In genomic region chr13:46888150-46888683, GRCm38 (mm10) we compare ENCODE assay signal across 11 mouse cellular contexts. TPM values are rescaled to one million over a fixed set of nuclear protein-coding genes. Genes with fewer than 3 reads are reported as not detected.
DNase-seq lines count a peak whose midpoint lies in the region; ATAC-seq and TF ChIP-seq lines count a peak whose summit lies in the region.
"Had no signal": no experiment of that assay in that cellular context is flagged by ENCODE, and none has a peak within 500 bp of the region (broad histone marks: within the 10 kb centered on the region; RNA-seq: fewer than 3 reads in every experiment).

No protein-coding gene starts in this region.

- peaks cover 70% of the 10 kb centered on the region for H3K4me1 ChIP-seq in heart, postnatal 0 days (ENCODE audit: control insufficient read depth, insufficient read depth)
- peaks cover 33% of the 10 kb centered on the region for H3K4me1 ChIP-seq in lung, embryonic 14.5 days (ENCODE audit: insufficient read depth)

- DNase-seq in heart, postnatal 0 days (ENCODE audit: low spot score): peak; percentile 38
- DNase-seq in heart, postnatal 36 days: no peak
- DNase-seq in lung, embryonic 14.5 days: peak; percentile 82
- DNase-seq in lung, postnatal 36 days: no peak
- peak; percentile 37 for DNase-seq in adipocyte (ENCODE audit: low spot score)
- peak; percentile 42 for DNase-seq in brain, adult 2 months (ENCODE audit: low read depth, low spot score)
- DNase-seq: cerebellum, adult 18-20 months; kidney, postnatal 10 days; right cerebral cortex, postnatal 25 days had no signal

- H3K4me3 ChIP-seq in heart, postnatal 0 days (ENCODE audit: low read depth, low read length): no peak overlapping the region
- H3K4me3 ChIP-seq in lung, embryonic 14.5 days (ENCODE audit: low read depth, low read length): no peak overlapping the region

- peak overlapping the region; percentile 20; the same call in 1 of the 2 replicates for H3K9ac ChIP-seq in heart, postnatal 0 days (replicated peaks; ENCODE audit: low read depth, low read length)
- H3K9ac ChIP-seq in lung, embryonic 14.5 days: no peak overlapping the region
- H3K9ac ChIP-seq: liver, embryonic 14.5 days had no signal

- H3K4me2 ChIP-seq in heart, postnatal 0 days (ENCODE audit: low read depth, low read length): peak overlapping the region; percentile 6; the same call in 1 of the 2 replicates
- no peak overlapping the region for H3K4me2 ChIP-seq in lung, embryonic 14.5 days

- TF ChIP-seq CTCF in heart, postnatal 0 days (IDR thresholded peaks at IDR 0.05; ENCODE audit: low read depth): no peak
- TF ChIP-seq CTCF in lung, embryonic 14.5 days (IDR thresholded peaks at IDR 0.05; ENCODE audit: low read depth): no peak

- H3K9me3 ChIP-seq in heart, postnatal 0 days (replicated peaks; ENCODE audit: control insufficient read depth, low read length): no peaks in the 10 kb centered on the region
- no peaks in the 10 kb centered on the region for H3K9me3 ChIP-seq in lung, embryonic 14.5 days (ENCODE audit: low read depth, low read length)

- no peak for TF ChIP-seq EP300 in heart, postnatal 0 days (IDR thresholded peaks at IDR 0.05; ENCODE audit: low read depth)

- H3K27me3 ChIP-seq in heart, postnatal 0 days (ENCODE audit: control insufficient read depth, insufficient read depth, low read length): no peaks in the 10 kb centered on the region
- H3K27me3 ChIP-seq in lung, embryonic 14.5 days (ENCODE audit: insufficient read depth, low read length): no peaks in the 10 kb centered on the region

- H3K36me3 ChIP-seq in heart, postnatal 0 days (replicated peaks; ENCODE audit: control insufficient read depth, insufficient read depth, low read length): no peaks in the 10 kb centered on the region
- no peaks in the 10 kb centered on the region for H3K36me3 ChIP-seq in lung, embryonic 14.5 days (ENCODE audit: insufficient read depth)

- peak overlapping the region; percentile 73 for H3K27ac ChIP-seq in heart, postnatal 0 days (ENCODE audit: low read depth)
- peak overlapping the region; percentile 24; the same call in 1 of the 2 replicates for H3K27ac ChIP-seq in lung, embryonic 14.5 days (ENCODE audit: low read depth)
- H3K27ac ChIP-seq: liver, embryonic 14.5 days had no signal

- intact Hi-C loops in heart, postnatal 36 days (cut with DNase I): no loop called here

- 36% methylated on average over 12 of the region's 12 CpGs for WGBS in heart, postnatal 0 days
- WGBS in lung, embryonic 14.5 days: 73% methylated on average over 12 of the region's 12 CpGs

- no peak for ATAC-seq in heart, postnatal 0 days (ENCODE audit: insufficient read depth, low read depth)
- peak; percentile 38; the same call in 1 of the 2 replicates for ATAC-seq in lung, embryonic 14.5 days (ENCODE audit: insufficient read depth)
- no peak for ATAC-seq in erythroid progenitor cell, adult 5-6 weeks (replicated peaks; ENCODE audit: low FRiP score, poor library complexity, severe bottlenecking)

RNA-seq across cellular contexts. Expression of gene Kif13a, which starts 41.5 kb away (rescaled TPM):
- 48.7 and 81.8 TPM in 2 replicates for total RNA-seq in heart, postnatal 0 days (2014; rRNA removed; ENCODE audit: low replicate concordance)
- polyA plus RNA-seq in heart, postnatal 0 days (2015; fragmentation: Nextera tagmentation; extraction: Ambion mirVana): 29.8 and 36.7 TPM in 2 replicates
- total RNA-seq in heart, postnatal 36 days (2021): 100 to 1,000 TPM; 109 to 112 TPM
- 35.4 and 40.4 TPM in 2 replicates for polyA plus RNA-seq in lung, embryonic 14.5 days (2014; fragmentation: Nextera tagmentation; extraction: Ambion mirVana)
- total RNA-seq in erythroid progenitor cell, adult 5-6 weeks (2015; ENCODE audit: low replicate concordance): 1.7 and 3.6 TPM in 2 replicates
- 6.5 and 6.7 TPM in 2 replicates for total RNA-seq in erythroid progenitor cell, adult 5-6 weeks (2017; ENCODE audit: low replicate concordance)

Comparison
In these comparisons a context has a peak if more than half of its experiments do, and no peak if none do; other contexts are left out.
1. DNase-seq: peak in heart, postnatal 0 days (single experiment), lung, embryonic 14.5 days (single experiment), adipocyte (single experiment) and brain, adult 2 months (single experiment); none in heart, postnatal 36 days (0 of 2) and lung, postnatal 36 days (single experiment).